Mouse (Mus musculus): ENCODE results near the gene Umps.

Gene Umps

GRCm38 (mm10) chr16:33963509-33963908 is 3.3 kb downstream of the Umps start:
- in situ Hi-C loops (cut with MboI, MseI), result no loop called here

GRCm38 (mm10) chr16:33954793-33955192 is 12.0 kb downstream of the Umps start:
- in situ Hi-C loops (cut with MboI, MseI), result no loop called here

- in situ Hi-C loops (cut with MboI, MseI), result no loop called here
These were observed 13.8 kb downstream of the Umps start for GRCm38 (mm10) chr16:33953008-33953407.

GRCm38 (mm10) chr16:33950830-33951229 is 16.0 kb downstream of the Umps start:
- in situ Hi-C loops (cut with MboI, MseI), result no loop called here

- in situ Hi-C loops (cut with MboI, MseI), result no loop called here
These were observed 16.5 kb downstream of the Umps start for GRCm38 (mm10) chr16:33950386-33950785.

- in situ Hi-C loops (cut with MboI, MseI), result loop anchor here (5.0 kb wide), 1 partner anchor 126 kb away; no protein-coding TSS in a partner anchor
These were observed 18.9 kb downstream of the Umps start for GRCm38 (mm10) chr16:33947664-33948571.

GRCm38 (mm10) chr16:33946021-33946420 is 20.8 kb downstream of the Umps start:
- in situ Hi-C loops (cut with MboI, MseI), result loop anchor here (5.0 kb wide), 1 partner anchor 124 kb away; no protein-coding TSS in a partner anchor

- in situ Hi-C loops (cut with MboI, MseI), result loop anchor here (5.0 kb wide), 1 partner anchor 122 kb away; no protein-coding TSS in a partner anchor
These were observed 22.1 kb downstream of the Umps start for GRCm38 (mm10) chr16:33944772-33945171.

- in situ Hi-C loops (cut with MboI, MseI), result no loop called here
These were observed 22.7 kb downstream of the Umps start for GRCm38 (mm10) chr16:33944126-33944525.

- in situ Hi-C loops (cut with MboI, MseI), result no loop called here
These were observed 23.4 kb downstream of the Umps start for GRCm38 (mm10) chr16:33943388-33943787.

GRCm38 (mm10) chr16:33942341-33942740 is 24.5 kb downstream of the Umps start:
- in situ Hi-C loops (cut with MboI, MseI), result no loop called here

GRCm38 (mm10) chr16:33941271-33941781 is 25.5 kb downstream of the Umps start:
- in situ Hi-C loops (cut with MboI, MseI), result no loop called here

GRCm38 (mm10) chr16:33940095-33940494 is 26.7 kb downstream of the Umps start:
- in situ Hi-C loops (cut with MboI, MseI), result no loop called here

- in situ Hi-C loops (cut with MboI, MseI), result no loop called here
These were observed 27.2 kb downstream of the Umps start for GRCm38 (mm10) chr16:33939636-33940035.

- in situ Hi-C loops (cut with MboI, MseI), result no loop called here
These were observed 27.7 kb downstream of the Umps start for GRCm38 (mm10) chr16:33939133-33939531.

- in situ Hi-C loops (cut with MboI, MseI), result no loop called here
These were observed 28.3 kb downstream of the Umps start for GRCm38 (mm10) chr16:33938311-33939132.

GRCm38 (mm10) chr16:33937567-33937966 is 29.3 kb downstream of the Umps start:
- in situ Hi-C loops (cut with MboI, MseI), result no loop called here

GRCm38 (mm10) chr16:33936885-33937284 is 30.0 kb downstream of the Umps start:
- in situ Hi-C loops (cut with MboI, MseI), result no loop called here

- in situ Hi-C loops (cut with MboI, MseI), result no loop called here
These were observed 31.4 kb downstream of the Umps start for GRCm38 (mm10) chr16:33935407-33935785.

GRCm38 (mm10) chr16:33934701-33935406 is 32.0 kb downstream of the Umps start:
- in situ Hi-C loops (cut with MboI, MseI), result no loop called here

GRCm38 (mm10) chr16:33933411-33933810 is 33.4 kb downstream of the Umps start:
- in situ Hi-C loops (cut with MboI, MseI), result no loop called here
